Mouse (Mus musculus) left cerebral cortex, postnatal 10 days (tissue): ENCODE results near the gene Bag1. TPM values are rescaled to one million over a fixed set of nuclear protein-coding genes. Genes with fewer than 3 reads are reported as not detected.

Source experiments
- DNase-seq, 2 experiments: peaks; one replicate each; pipeline ENCODE4 v3.0.0; 2021 to 2022; ENCODE audit warnings: low spot score in 2 of 2, mixed read lengths in 1 of 2; ENCODE audit errors: extremely low spot score in 1 of 2
- intact Hi-C: fragments of 180-260 bp; cut with DNase I; formaldehyde crosslinking; loops from one replicate; pipeline ENCODE4 v1.15.1; 2025
- microRNA-seq: library from miRNA; unstranded; fragments of <30 nt; microRNA quantifications from one replicate; pipeline ENCODE4 v1.2.0, GENCODE M21; 2022
- total RNA-seq, 2 experiments: library from RNA; stranded (reverse); gene quantifications; 2 replicates each; pipeline ENCODE4 v1.2.3; 2021

Gene Bag1
- total RNA-seq, 2 experiments from 2014 or later = 167 to 168 TPM

- intact Hi-C loops = no loop called here
- no peak for DNase-seq
Observed at GRCm38 (mm10) chr4:40899264-40899663, 48.8 kb downstream of the Bag1 start.

GRCm38 (mm10) chr4:40898476-40899044 is 49.5 kb downstream of the Bag1 start:
- intact Hi-C loops = no loop called here
- no peak for DNase-seq

DNA sequence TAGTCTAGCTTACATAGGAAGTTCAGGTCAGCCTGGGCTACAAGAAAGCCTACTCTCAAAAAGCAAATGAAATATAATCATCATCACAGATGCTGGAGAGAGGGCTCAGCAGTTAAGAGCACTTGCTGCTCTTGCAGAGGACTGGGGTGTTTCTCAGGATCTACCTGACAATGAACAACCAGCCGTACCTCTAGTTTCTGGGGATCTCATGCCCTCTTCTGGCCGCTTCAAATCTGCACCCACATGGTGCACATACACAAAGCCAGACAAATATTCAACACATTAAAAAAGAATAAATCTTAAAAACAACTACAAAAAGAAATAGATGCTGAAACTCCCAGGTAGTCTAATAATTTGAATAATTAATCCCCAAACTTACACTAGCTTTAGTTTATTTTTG is 52.4 kb downstream of the Bag1 start:
- intact Hi-C loops = no loop called here
- DNase-seq = no peak

- DNase-seq = no peak
- intact Hi-C loops = no loop called here
Observed at GRCm38 (mm10) chr4:40895118-40895517, 53.0 kb downstream of the Bag1 start.

- intact Hi-C loops = no loop called here
- no peak for DNase-seq
Observed at GRCm38 (mm10) chr4:40891206-40891605, 56.9 kb downstream of the Bag1 start.

GRCm38 (mm10) chr4:40889983-40890382 is 58.1 kb downstream of the Bag1 start:
- intact Hi-C loops = no loop called here
- DNase-seq = no peak

GRCm38 (mm10) chr4:40889252-40889651 is 58.8 kb downstream of the Bag1 start:
- intact Hi-C loops = no loop called here
- DNase-seq = no peak

DNA sequence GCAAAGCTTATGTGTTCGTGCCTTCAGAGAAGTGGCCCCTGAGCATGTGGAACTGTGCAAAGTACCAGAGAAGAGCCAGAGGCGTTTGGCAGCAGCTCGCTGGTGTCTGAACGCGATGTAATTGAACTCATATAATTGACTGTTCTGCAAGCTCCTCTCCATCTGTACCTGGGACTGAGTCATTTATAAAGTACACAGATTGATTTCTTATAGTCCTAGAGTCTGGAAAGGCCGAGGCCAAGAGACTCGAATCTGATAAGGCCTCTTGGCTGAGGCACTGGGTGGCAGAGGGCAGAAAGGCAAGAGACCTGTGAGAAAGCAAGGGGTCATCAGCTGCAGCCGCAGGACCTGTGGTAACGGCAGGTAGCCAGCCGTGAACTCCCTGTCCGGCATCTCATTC is 59.3 kb downstream of the Bag1 start:
- no peak for DNase-seq
- intact Hi-C loops = no loop called here

Small RNA genes within 50 kb of the gene (microRNA-seq; reads per million reads assigned to microRNA genes)
- gene Mir3094 = 0.86 reads per million

Other genes starting within 250 kb of the Bag1 start
- 10 to 100 TPM; 28.9 to 30.1 TPM for gene Aptx, start 245.1 kb downstream of the Bag1 start, total RNA-seq
- 100 to 1,000 TPM; 341 to 351 TPM for gene Dnaja1, start 226.1 kb downstream of the Bag1 start, total RNA-seq
- gene Smu1, start 190.4 kb downstream of the Bag1 start, total RNA-seq = 10 to 100 TPM; 43.5 to 49.4 TPM
- gene B4galt1, start 94.3 kb downstream of the Bag1 start, total RNA-seq = 1 to 10 TPM; 6.8 to 7.0 TPM
- not detected for gene Spink4, start 28.2 kb downstream of the Bag1 start, total RNA-seq
- 10 to 100 TPM; 66.9 to 71.9 TPM for gene Chmp5, start 113 bp upstream of the Bag1 start, total RNA-seq
- 10 to 100 TPM; 58.8 to 59.4 TPM for gene Nfx1, start 22.6 kb upstream of the Bag1 start, total RNA-seq
- not detected for gene Aqp7, start 99.8 kb upstream of the Bag1 start, total RNA-seq
- not detected for gene Aqp3, start 149.9 kb upstream of the Bag1 start, total RNA-seq
- 10 to 100 TPM; 83.6 to 88.4 TPM for gene Nol6, start 176.2 kb upstream of the Bag1 start, total RNA-seq
- gene Ube2r2, start 187.4 kb upstream of the Bag1 start, total RNA-seq = 10 to 100 TPM; 91.3 to 93.6 TPM